Mouse (Mus musculus) MEL (cell line): ENCODE measurements around the gene Rexo5.
A peak's percentile ranks its signal among the peaks of the same experiment; 100 is the strongest.

Source experiments
- BHLHE40 ChIP-seq: IDR thresholded peaks from 2 replicates; pipeline ENCODE4 v1.6.1; 2012; ENCODE audit warnings: low read depth, mild to moderate bottlenecking, inconsistent platforms, low read length, improper control_type of control experiment, borderline replicate concordance
- CTCF ChIP-seq, 3 experiments: IDR thresholded peaks in 2 of 3; conservative IDR thresholded peaks in 1 of 3; 2 replicates each; pipeline ENCODE4 v1.5.1; 2011 to 2012; ENCODE audit warnings: low read length in 3 of 3, low read depth in 2 of 3, mild to moderate bottlenecking in 2 of 3, improper control_type of control experiment in 1 of 3, inconsistent platforms in 1 of 3, mixed read lengths in 1 of 3, moderate library complexity in 1 of 3; ENCODE audit not compliant: control insufficient read depth in 1 of 3, insufficient read depth in 1 of 3, poor library complexity in 1 of 3, severe bottlenecking in 1 of 3
- E2F4 ChIP-seq: IDR thresholded peaks from 2 replicates; pipeline ENCODE4 v1.6.1; 2011; ENCODE audit warnings: low read depth, low read length, improper control_type of control experiment, borderline replicate concordance
- EP300 ChIP-seq, 2 experiments: IDR thresholded peaks; 2 replicates each; pipeline ENCODE4 v1.6.1; 2011; ENCODE audit warnings: improper control_type of control experiment in 2 of 2, low read length in 2 of 2, low read depth in 1 of 2, mild to moderate bottlenecking in 1 of 2
- GATA1 ChIP-seq: IDR thresholded peaks from 2 replicates; pipeline ENCODE4 v1.6.1; 2011; ENCODE audit warnings: low read depth, low read length, improper control_type of control experiment
- KAT2A ChIP-seq: conservative IDR thresholded peaks from 2 replicates; pipeline ENCODE4 v1.6.1; 2012; ENCODE audit warnings: low read depth, low read length, improper control_type of control experiment, inconsistent platforms
- MAFK ChIP-seq: IDR thresholded peaks from 2 replicates; pipeline ENCODE4 v1.6.1; 2011; ENCODE audit warnings: low read depth, mild to moderate bottlenecking, low read length, improper control_type of control experiment, borderline replicate concordance
- MAX ChIP-seq: IDR thresholded peaks from 2 replicates; pipeline ENCODE4 v1.6.1; 2011; ENCODE audit warnings: low read length, improper control_type of control experiment
- MYB ChIP-seq: IDR thresholded peaks from 2 replicates; pipeline ENCODE4 v1.6.1; 2011; ENCODE audit warnings: mild to moderate bottlenecking, low read depth, low read length, improper control_type of control experiment
- POLR2A ChIP-seq, 2 experiments: IDR thresholded peaks; 2 replicates each; pipeline ENCODE4 v1.6.1; 2011 to 2012; ENCODE audit warnings: low read length in 2 of 2, mild to moderate bottlenecking in 2 of 2, control low read depth in 1 of 2, improper control_type of control experiment in 1 of 2, low read depth in 1 of 2, moderate library complexity in 1 of 2; ENCODE audit not compliant: control insufficient read depth in 1 of 2, insufficient read depth in 1 of 2, poor library complexity in 1 of 2
- POLR2AphosphoS2 ChIP-seq: IDR thresholded peaks from 2 replicates; pipeline ENCODE4 v1.6.1; 2011; ENCODE audit warnings: low read length, improper control_type of control experiment
- RAD21 ChIP-seq: IDR thresholded peaks from 2 replicates; pipeline ENCODE4 v1.6.1; 2011; ENCODE audit warnings: mild to moderate bottlenecking, low read depth, low read length, improper control_type of control experiment
- RCOR1 ChIP-seq: IDR thresholded peaks from 2 replicates; pipeline ENCODE4 v1.6.1; 2012; ENCODE audit warnings: low read depth, mild to moderate bottlenecking, inconsistent platforms, low read length, improper control_type of control experiment
- ZNF384 ChIP-seq: IDR thresholded peaks from 2 replicates; pipeline ENCODE4 v1.6.1; 2012; ENCODE audit warnings: low read depth, mild to moderate bottlenecking, inconsistent platforms, low read length, improper control_type of control experiment

DNA sequence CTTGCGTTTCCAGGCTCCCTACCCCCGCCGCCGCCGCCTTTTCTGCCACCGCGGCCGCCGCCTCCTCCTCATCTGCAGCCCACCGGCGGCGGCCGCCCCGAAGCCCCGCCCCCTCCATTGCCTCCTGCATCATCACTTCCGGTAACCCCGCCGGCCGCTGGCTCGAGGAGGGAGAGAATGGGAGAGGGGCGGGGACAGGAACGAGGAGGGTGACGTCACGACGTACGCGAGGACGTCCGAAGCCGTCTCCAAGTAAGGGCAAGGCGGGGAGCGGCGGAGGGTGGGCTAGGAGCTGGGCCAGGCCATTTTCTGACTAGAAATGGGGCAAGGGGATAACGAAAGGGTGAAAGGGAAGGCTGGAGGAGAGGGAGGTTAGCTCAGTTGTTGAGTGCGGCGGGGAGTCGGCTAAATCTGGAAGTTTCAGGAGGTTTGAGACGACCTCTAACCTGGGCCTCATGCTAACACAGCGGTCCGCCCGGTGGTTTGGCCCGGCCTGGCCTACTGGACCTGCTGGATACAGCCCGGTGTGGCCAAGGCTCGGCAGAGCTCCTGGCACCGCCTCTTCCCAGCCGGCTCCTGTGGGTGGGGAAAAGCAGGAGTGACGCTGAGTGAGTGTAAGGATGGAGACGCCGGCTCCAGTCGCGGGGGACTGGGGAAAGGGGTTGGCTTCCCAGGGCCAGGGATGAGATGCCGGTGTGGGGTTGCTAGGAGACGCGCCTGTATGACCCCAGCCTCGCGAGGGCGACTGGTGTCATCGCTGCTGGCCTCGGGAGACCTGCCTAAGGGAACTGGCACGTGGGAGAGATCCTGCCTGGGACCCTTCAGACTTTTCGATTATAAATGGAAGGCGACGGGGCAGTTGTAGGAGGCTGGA, 102.1 kb downstream of the Rexo5 start, which contains the start of the genes Lyrm1 and Dcun1d3:
- peak; percentile 49 to 70; a peak in 3 of 4 replicates for TF ChIP-seq POLR2A (IDR thresholded peaks at IDR 0.05; ENCODE audit: control insufficient read depth in 1 of 2, insufficient read depth in 1 of 2, low read depth in 1 of 2, low read length in 2 of 2, poor library complexity in 1 of 2)
- TF ChIP-seq MAX, result no peak
- no peak for TF ChIP-seq ZNF384
- TF ChIP-seq EP300 (IDR thresholded peaks at IDR 0.05; ENCODE audit: low read depth in 1 of 2, low read length in 2 of 2), result no peak
- TF ChIP-seq CTCF (IDR thresholded peaks at IDR 0.05 in 2 of 3, conservative IDR thresholded peaks at IDR 0.05 in 1 of 3; ENCODE audit: control insufficient read depth in 1 of 3, insufficient read depth in 1 of 3, low read depth in 2 of 3, low read length in 3 of 3, poor library complexity in 1 of 3, severe bottlenecking in 1 of 3), result no peak
- no peak for TF ChIP-seq POLR2AphosphoS2
- no peak for TF ChIP-seq RAD21
- TF ChIP-seq KAT2A, result peak; percentile 64; the same call in 1 of the 2 replicates
- no peak for TF ChIP-seq RCOR1
- TF ChIP-seq E2F4, result no peak
- no peak for TF ChIP-seq GATA1
- TF ChIP-seq MYB, result no peak
- TF ChIP-seq MAFK, result no peak
- TF ChIP-seq BHLHE40, result no peak
